Mouse (Mus musculus) myocyte (in vitro differentiated cells): ENCODE results near the gene Patl2. TPM values are rescaled to one million over a fixed set of nuclear protein-coding genes. Genes with fewer than 3 reads are reported as not detected.
A peak's percentile ranks its signal among the peaks of the same experiment; 100 is the strongest.

Experiments
- H3K27me3 ChIP-seq: one replicate; pipeline ENCODE4 v1.6.1; 2011; ENCODE audit not compliant: control insufficient read depth, insufficient read depth, insufficient read length
- H3K36me3 ChIP-seq: one replicate; pipeline ENCODE4 v1.6.1; 2011; ENCODE audit not compliant: control insufficient read depth, insufficient read depth
- H3K4me2 ChIP-seq: one replicate; pipeline ENCODE4 v1.6.1; 2011; ENCODE audit warnings: low read depth, control low read depth
- H3K4me3 ChIP-seq: one replicate; pipeline ENCODE4 v1.5.1; 2011; ENCODE audit warnings: mild to moderate bottlenecking, control low read depth, moderate library complexity
- H3K79me2 ChIP-seq: one replicate; pipeline ENCODE4 v1.6.1; 2011; ENCODE audit not compliant: control insufficient read depth, insufficient read depth
- H3ac ChIP-seq: one replicate; pipeline ENCODE4 v1.6.1; 2011; ENCODE audit not compliant: control insufficient read depth, insufficient read length
- CEBPB ChIP-seq: IDR thresholded peaks from 2 replicates; pipeline ENCODE4 v1.6.1; 2011; ENCODE audit warnings: mild to moderate bottlenecking, moderate library complexity; ENCODE audit not compliant: poor library complexity, insufficient read depth, severe bottlenecking
- E2F4 ChIP-seq: IDR thresholded peaks from one replicate; pipeline ENCODE4 v1.6.1; 2011; ENCODE audit warnings: mild to moderate bottlenecking, control low read depth, moderate library complexity; ENCODE audit not compliant: insufficient read depth
- MAX ChIP-seq: IDR thresholded peaks from one replicate; pipeline ENCODE4 v1.6.1; 2011; ENCODE audit warnings: low read depth, mild to moderate bottlenecking, control low read depth
- MYOD1 ChIP-seq, 3 experiments: IDR thresholded peaks; one replicate each; pipeline ENCODE4 v1.6.1; 2011; ENCODE audit warnings: control low read depth in 2 of 3, low read depth in 2 of 3, mild to moderate bottlenecking in 2 of 3, moderate library complexity in 1 of 3; ENCODE audit not compliant: insufficient read length in 2 of 3, control insufficient read depth in 1 of 3
- MYOG ChIP-seq, 3 experiments: IDR thresholded peaks; one replicate each; pipeline ENCODE4 v1.6.1; 2011; ENCODE audit warnings: control low read depth in 2 of 3, low read depth in 2 of 3, mild to moderate bottlenecking in 2 of 3; ENCODE audit not compliant: insufficient read length in 2 of 3, control insufficient read depth in 1 of 3, insufficient read depth in 1 of 3
- POLR2A ChIP-seq: IDR thresholded peaks from one replicate; pipeline ENCODE4 v1.6.1; 2011; ENCODE audit warnings: low read depth, mild to moderate bottlenecking, control low read depth, moderate library complexity; ENCODE audit not compliant: insufficient read length
- POLR2AphosphoS2 ChIP-seq: IDR thresholded peaks from one replicate; pipeline ENCODE4 v1.6.1; 2011; ENCODE audit warnings: low read depth, control low read depth; ENCODE audit not compliant: insufficient read length
- REST ChIP-seq: IDR thresholded peaks from one replicate; pipeline ENCODE4 v1.6.1; 2011; ENCODE audit warnings: mild to moderate bottlenecking, control low read depth, moderate library complexity; ENCODE audit not compliant: insufficient read depth, insufficient read length
- SRF ChIP-seq: IDR thresholded peaks from one replicate; pipeline ENCODE4 v1.6.1; 2011; ENCODE audit warnings: low read depth; ENCODE audit not compliant: control insufficient read depth, insufficient read length
- TCF12 ChIP-seq: IDR thresholded peaks from one replicate; pipeline ENCODE4 v1.6.1; 2011; ENCODE audit warnings: mild to moderate bottlenecking, control low read depth; ENCODE audit not compliant: poor library complexity, insufficient read depth, severe bottlenecking
- TCF3 ChIP-seq: IDR thresholded peaks from one replicate; pipeline ENCODE4 v1.6.1; 2011; ENCODE audit warnings: low read depth, control low read depth; ENCODE audit not compliant: insufficient read length
- USF1 ChIP-seq: IDR thresholded peaks from one replicate; pipeline ENCODE4 v1.6.1; 2011; ENCODE audit warnings: low read depth, mild to moderate bottlenecking, control low read depth, moderate library complexity
- polyA plus RNA-seq: library from polyadenylated mRNA; unstranded; fragments of >200 nt; fragmentation: generic; extraction: Trizol; gene quantifications from one replicate; pipeline ENCODE4 v1.2.1, GENCODE M21; 2012; ENCODE audit warnings: missing spikeins

The Patl2 gene
- polyA plus RNA-seq, 1 experiment: 0.07 TPM

- Histone ChIP-seq H3ac (no peak overlapping the region), H3K79me2 (no peaks in the 10 kb centered on the region), H3K4me3 (no peak overlapping the region), H3K4me2 (no peak overlapping the region), H3K36me3 (no peaks in the 10 kb centered on the region), H3K27me3 (no peaks in the 10 kb centered on the region)
- no peak for TF ChIP-seq CEBPB
- peak; percentile 55 for TF ChIP-seq USF1
Observed at GRCm38 (mm10) chr2:122127635-122128034, 58.4 kb downstream of the Patl2 start.

GRCm38 (mm10) chr2:122126765-122127347 is 59.1 kb downstream of the Patl2 start:
- no peaks in the 10 kb centered on the region for H3K27me3 ChIP-seq
- no peaks in the 10 kb centered on the region for H3K36me3 ChIP-seq
- TF ChIP-seq TCF3: no peak
- TF ChIP-seq REST: no peak
- TF ChIP-seq MAX: no peak
- TF ChIP-seq POLR2A: no peak
- no peak for TF ChIP-seq USF1
- TF ChIP-seq TCF12: no peak
- no peak overlapping the region for H3ac ChIP-seq
- H3K4me2 ChIP-seq: no peak overlapping the region
- H3K4me3 ChIP-seq: no peak overlapping the region
- no peaks in the 10 kb centered on the region for H3K79me2 ChIP-seq

- Histone ChIP-seq H3K36me3 (no peaks in the 10 kb centered on the region), H3K4me3 (no peak overlapping the region), H3K27me3 (no peaks in the 10 kb centered on the region), H3ac (no peak overlapping the region), H3K79me2 (no peaks in the 10 kb centered on the region), H3K4me2 (no peak overlapping the region)
- peak in 1 of 3 experiments; percentile 61 for TF ChIP-seq MYOG (IDR thresholded peaks at IDR 0.05; ENCODE audit: control insufficient read depth in 1 of 3, insufficient read depth in 1 of 3, insufficient read length in 2 of 3, low read depth in 2 of 3)
- peak; percentile 68; the same call in 1 of the 2 replicates for TF ChIP-seq CEBPB
- no peak for TF ChIP-seq POLR2A
- peak in 2 of 3 experiments; percentile 79 to 82 for TF ChIP-seq MYOD1 (IDR thresholded peaks at IDR 0.05; ENCODE audit: control insufficient read depth in 1 of 3, insufficient read length in 2 of 3, low read depth in 2 of 3)
Observed at GRCm38 (mm10) chr2:122125680-122126572, 60.1 kb downstream of the Patl2 start.

GRCm38 (mm10) chr2:122117961-122118958 is 67.7 kb downstream of the Patl2 start, which contains the start of gene Spg11:
TSS of gene Spg11 (minus strand) at chr2:122118386.
- H3K4me2 ChIP-seq: peak within 1 kb of the TSS; percentile 82
- H3ac ChIP-seq: peak within 1 kb of the TSS; percentile 44
- no peaks in the 10 kb centered on the region for H3K36me3 ChIP-seq
- H3K79me2 ChIP-seq: peaks cover 6% of the 10 kb centered on the region
- peak within 1 kb of the TSS; percentile 82 for H3K4me3 ChIP-seq
- H3K27me3 ChIP-seq: no peaks in the 10 kb centered on the region
- TF ChIP-seq SRF: no peak
- TF ChIP-seq TCF12: no peak
- peak; percentile 50 for TF ChIP-seq USF1
- no peak for TF ChIP-seq REST
- TF ChIP-seq MYOG (IDR thresholded peaks at IDR 0.05; ENCODE audit: control insufficient read depth in 1 of 3, insufficient read depth in 1 of 3, insufficient read length in 2 of 3, low read depth in 2 of 3): peak; percentile 12 to 89 (median 72)
- peak; percentile 97 for TF ChIP-seq POLR2A
- peak; percentile 88 for TF ChIP-seq POLR2AphosphoS2
- TF ChIP-seq MYOD1 (IDR thresholded peaks at IDR 0.05; ENCODE audit: control insufficient read depth in 1 of 3, insufficient read length in 2 of 3, low read depth in 2 of 3): peak in 2 of 3 experiments; percentile 58 to 62
- peak; percentile 53 for TF ChIP-seq TCF3

- no peak overlapping the region for H3ac ChIP-seq
- peak overlapping the region; percentile 82 for H3K4me2 ChIP-seq
- peaks cover 5% of the 10 kb centered on the region for H3K36me3 ChIP-seq
- H3K79me2 ChIP-seq: peaks cover 6% of the 10 kb centered on the region
- no peaks in the 10 kb centered on the region for H3K27me3 ChIP-seq
- H3K4me3 ChIP-seq: peak overlapping the region; percentile 82
- TF ChIP-seq POLR2A (no peak), E2F4 (no peak), SRF (no peak), MYOG (IDR thresholded peaks at IDR 0.05; ENCODE audit: control insufficient read depth in 1 of 3, insufficient read depth in 1 of 3, insufficient read length in 2 of 3, low read depth in 2 of 3) (no peak), CEBPB (no peak), TCF12 (no peak), USF1 (no peak), TCF3 (no peak), REST (no peak), POLR2AphosphoS2 (no peak), MYOD1 (IDR thresholded peaks at IDR 0.05; ENCODE audit: control insufficient read depth in 1 of 3, insufficient read length in 2 of 3, low read depth in 2 of 3) (no peak)
Observed at GRCm38 (mm10) chr2:122116888-122117287, 69.1 kb downstream of the Patl2 start.
